Mouse (Mus musculus) liver, embryonic 14.5 days (tissue): ENCODE measurements around the gene Smarce1. TPM values are rescaled to one million over a fixed set of nuclear protein-coding genes. Genes with fewer than 3 reads are reported as not detected.

Experiments
- ATAC-seq: fragments of 200-750 bp; cut with Nextera tagmentation; 2 replicates; pipeline ENCODE4 v1.8.0; 2017; ENCODE audit warnings: moderate number of reproducible peaks, mild to moderate bottlenecking, moderate library complexity; ENCODE audit not compliant: insufficient read depth
- DNase-seq, 3 experiments: peaks; one replicate each; pipeline ENCODE4 v3.0.0-alpha.2; 2012 to 2013; ENCODE audit warnings: low read depth in 3 of 3, low spot score in 3 of 3
- H3K27ac ChIP-seq: fragments of 300-500 bp; sonication (generic); 2 replicates; pipeline ENCODE4 v1.5.1; 2014; ENCODE audit warnings: moderate library complexity, mild to moderate bottlenecking, control low read depth, inconsistent platforms
- H3K27me3 ChIP-seq: fragments of 300-500 bp; sonication (generic); 2 replicates; pipeline ENCODE4 v1.6.1; 2014; ENCODE audit warnings: mild to moderate bottlenecking, low read length, moderate library complexity; ENCODE audit not compliant: control insufficient read depth, insufficient read depth
- H3K36me3 ChIP-seq: fragments of 300-500 bp; sonication (generic); replicated peaks from 2 replicates; pipeline ENCODE4 v1.6.1; 2014; ENCODE audit warnings: low read depth; ENCODE audit not compliant: control insufficient read depth, insufficient read depth
- H3K4me1 ChIP-seq, 2 experiments: fragments of 200-500 bp in 1 of 2; fragments of 300-500 bp in 1 of 2; sonication (generic) in 1 of 2; replicated peaks; 2 replicates each; pipeline ENCODE4 v1.6.1; 2012 to 2014; ENCODE audit warnings: antibody characterized with exemption in 1 of 2, inconsistent platforms in 1 of 2, low read length in 1 of 2; ENCODE audit not compliant: control insufficient read depth in 2 of 2, insufficient read depth in 2 of 2
- H3K4me2 ChIP-seq: fragments of 300-500 bp; sonication (generic); 2 replicates; pipeline ENCODE4 v1.6.1; 2014; ENCODE audit warnings: low read depth, mild to moderate bottlenecking, control low read depth, moderate library complexity
- H3K4me3 ChIP-seq, 2 experiments: fragments of 200-500 bp in 1 of 2; fragments of 300-500 bp in 1 of 2; sonication (generic) in 1 of 2; 2 replicates each; pipeline ENCODE4 v1.5.1; 2012 to 2014; ENCODE audit warnings: low read depth in 2 of 2, low read length in 2 of 2, mild to moderate bottlenecking in 2 of 2, control low read depth in 1 of 2, inconsistent platforms in 1 of 2, moderate library complexity in 1 of 2; ENCODE audit not compliant: insufficient read depth in 1 of 2
- H3K9ac ChIP-seq: fragments of 300-500 bp; sonication (generic); replicated peaks from 2 replicates; pipeline ENCODE4 v1.6.1; 2014; ENCODE audit warnings: mild to moderate bottlenecking, control low read depth, moderate library complexity
- H3K9me3 ChIP-seq: fragments of 300-500 bp; sonication (generic); 2 replicates; pipeline ENCODE4 v1.6.1; 2016; ENCODE audit warnings: low read length, mixed read lengths; ENCODE audit not compliant: control insufficient read depth
- CTCF ChIP-seq: IDR thresholded peaks from 2 replicates; pipeline ENCODE4 v1.5.1; 2016; ENCODE audit warnings: antibody characterized with exemption, low read depth, control low read depth
- EP300 ChIP-seq: IDR thresholded peaks from 2 replicates; pipeline ENCODE4 v1.6.1; 2016; ENCODE audit warnings: antibody characterized with exemption, low read depth
- WGBS: fragments of 180-500 bp; shearing (Covaris S2); extraction: QIAGEN DNeasy Blood & Tissue Kit; methylation state at CpG from one replicate; pipeline ENCODE4 v1.1.7; 2014; ENCODE audit not compliant: insufficient replicate concordance; 5-methylcytosine and 5-hydroxymethylcytosine counted together
- polyA plus RNA-seq, 2 experiments: library from polyadenylated mRNA; depleted of rRNA in 1 of 2; stranded (reverse) in 1 of 2; unstranded in 1 of 2; fragments of >200 nt; fragmentation: Nextera tagmentation in 1 of 2; extraction: Ambion mirVana in 1 of 2; gene quantifications; 2 replicates each; pipeline versions ENCODE4 v1.2.1 to v1.2.3; 2012 to 2014

Gene Smarce1
- polyA plus RNA-seq, 2 experiments = 53.5 to 60.1 TPM

- Histone ChIP-seq H3K9ac (no peak overlapping the region), H3K27ac (no peak overlapping the region), H3K4me3 (no peak overlapping the region), H3K4me1 (no peaks in the 10 kb centered on the region), H3K9me3 (no peaks in the 10 kb centered on the region), H3K27me3 (no peaks in the 10 kb centered on the region), H3K36me3 (no peaks in the 10 kb centered on the region), H3K4me2 (no peak overlapping the region)
- no peak for ATAC-seq
- 57% methylated on average over 5 of the region's 5 CpGs for WGBS
- no peak for DNase-seq
- no peak for TF ChIP-seq CTCF
These were observed 50.7 kb downstream of the Smarce1 start for GRCm38 (mm10) chr11:99180071-99180470.

GRCm38 (mm10) chr11:99177925-99178198 is 53.0 kb downstream of the Smarce1 start:
- Histone ChIP-seq H3K36me3 (no peaks in the 10 kb centered on the region), H3K4me3 (no peak overlapping the region), H3K9me3 (no peaks in the 10 kb centered on the region), H3K27me3 (no peaks in the 10 kb centered on the region), H3K4me2 (no peak overlapping the region), H3K27ac (no peak overlapping the region), H3K4me1 (no peaks in the 10 kb centered on the region), H3K9ac (no peak overlapping the region)
- DNase-seq = no peak
- no peak for TF ChIP-seq CTCF
- TF ChIP-seq EP300 = no peak
- 41% methylated on average over 3 of the region's 3 CpGs for WGBS
- no peak for ATAC-seq

- 53% methylated on average over 5 of the region's 5 CpGs for WGBS
- TF ChIP-seq CTCF (no peak), EP300 (no peak)
- H3K9me3 ChIP-seq = no peaks in the 10 kb centered on the region
- H3K4me3 ChIP-seq = no peak overlapping the region
- no peak overlapping the region for H3K27ac ChIP-seq
- no peak overlapping the region for H3K9ac ChIP-seq
- H3K4me2 ChIP-seq = no peak overlapping the region
- H3K4me1 ChIP-seq = no peaks in the 10 kb centered on the region
- H3K27me3 ChIP-seq = no peaks in the 10 kb centered on the region
- no peaks in the 10 kb centered on the region for H3K36me3 ChIP-seq
- DNase-seq (no peak), ATAC-seq (no peak)
These were observed 53.5 kb downstream of the Smarce1 start for GRCm38 (mm10) chr11:99177054-99177924.

DNA sequence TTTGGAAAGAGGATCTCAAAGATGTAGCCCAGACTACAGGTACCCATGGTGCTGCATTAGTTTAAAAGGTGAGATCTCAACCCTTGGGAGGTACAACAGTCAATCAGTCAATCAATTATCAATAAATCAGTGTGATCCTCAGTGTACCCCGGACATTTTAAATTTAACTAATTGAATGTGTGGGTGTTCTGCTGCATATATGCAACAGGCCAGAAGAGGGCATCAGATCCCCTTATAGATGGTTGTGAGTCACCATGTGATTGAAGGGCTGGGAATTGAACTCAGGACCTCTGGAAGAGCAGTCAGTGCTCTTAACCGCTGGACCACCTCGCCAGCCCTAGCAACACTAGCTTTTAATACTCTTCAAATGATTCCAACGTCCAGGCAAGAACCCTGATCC is 58.8 kb downstream of the Smarce1 start:
- ATAC-seq (no peak), DNase-seq (no peak)
- Histone ChIP-seq H3K4me2 (no peak overlapping the region), H3K27ac (no peak overlapping the region), H3K4me3 (no peak overlapping the region), H3K27me3 (no peaks in the 10 kb centered on the region), H3K4me1 (no peaks in the 10 kb centered on the region), H3K9ac (no peak overlapping the region), H3K9me3 (no peaks in the 10 kb centered on the region), H3K36me3 (no peaks in the 10 kb centered on the region)
- 69% methylated on average over 4 of the region's 4 CpGs for WGBS
- no peak for TF ChIP-seq EP300
- TF ChIP-seq CTCF = peak; percentile 18; the same call in 1 of the 2 replicates

- Histone ChIP-seq H3K4me1 (no peaks in the 10 kb centered on the region), H3K9me3 (no peaks in the 10 kb centered on the region), H3K27me3 (no peaks in the 10 kb centered on the region), H3K9ac (no peak overlapping the region), H3K4me2 (no peak overlapping the region), H3K27ac (no peak overlapping the region), H3K4me3 (no peak overlapping the region), H3K36me3 (no peaks in the 10 kb centered on the region)
- WGBS = 38% methylated on average over 2 of the region's 2 CpGs
- TF ChIP-seq CTCF (no peak), EP300 (no peak)
- no peak for ATAC-seq
- no peak for DNase-seq
These were observed 59.4 kb downstream of the Smarce1 start for GRCm38 (mm10) chr11:99171442-99171841.
